8 mouse cellular contexts compared by ENCODE assay signal in genomic region chr16:59547887-59548581, GRCm38 (mm10). TPM values are rescaled to one million over a fixed set of nuclear protein-coding genes. Genes with fewer than 3 reads are reported as not detected.
A peak's percentile ranks its signal among the peaks of the same experiment; 100 is the strongest.
DNase-seq lines count a peak whose midpoint lies in the region; ATAC-seq lines count a peak whose summit lies in the region.

No protein-coding gene starts in this region.

- DNase-seq in urinary bladder, postnatal 25 days (ENCODE audit: low spot score), result peak; percentile 39
- DNase-seq in urinary bladder, postnatal 4 days (ENCODE audit: low spot score in 2 of 2), result no peak
- DNase-seq in hindbrain, embryonic 11.5 days (ENCODE audit: low spot score), result peak; percentile 27
- peak; percentile 48 for DNase-seq in layer of hippocampus, adult 9-11 months
- DNase-seq in spleen, postnatal 4 days (ENCODE audit: low spot score in 2 of 2), result no peak
- DNase-seq in embryo, embryonic 9.5 days (ENCODE audit: extremely low spot score), result no peak

- H3K9ac ChIP-seq in forebrain, embryonic 13.5 days, result no peak overlapping the region
- H3K9ac ChIP-seq in hindbrain, embryonic 11.5 days (ENCODE audit: low read depth, low read length), result no peak overlapping the region
- H3K9ac ChIP-seq in midbrain, embryonic 13.5 days (replicated peaks), result no peak overlapping the region

- peaks cover 19% of the 10 kb centered on the region for H3K4me1 ChIP-seq in forebrain, embryonic 13.5 days
- H3K4me1 ChIP-seq in hindbrain, embryonic 11.5 days (replicated peaks; ENCODE audit: control insufficient read depth, insufficient read depth, low read length), result no peaks in the 10 kb centered on the region; the same call in 1 of the 2 replicates
- H3K4me1 ChIP-seq in midbrain, embryonic 13.5 days (replicated peaks), result peaks cover 19% of the 10 kb centered on the region

- peak; percentile 52 for ATAC-seq in forebrain, embryonic 13.5 days
- ATAC-seq in hindbrain, embryonic 11.5 days (ENCODE audit: low FRiP score), result no peak
- ATAC-seq in midbrain, embryonic 13.5 days, result peak; percentile 60

- H3K27ac ChIP-seq in forebrain, embryonic 13.5 days, result peak overlapping the region; percentile 67
- H3K27ac ChIP-seq in hindbrain, embryonic 11.5 days (ENCODE audit: low read depth, low read length), result no peak overlapping the region
- H3K27ac ChIP-seq in midbrain, embryonic 13.5 days, result peak overlapping the region; percentile 71

- no peaks in the 10 kb centered on the region for H3K36me3 ChIP-seq in forebrain, embryonic 13.5 days (ENCODE audit: poor library complexity, severe bottlenecking)
- no peaks in the 10 kb centered on the region for H3K36me3 ChIP-seq in hindbrain, embryonic 11.5 days (ENCODE audit: control insufficient read depth, insufficient read depth, low read length)
- H3K36me3 ChIP-seq in midbrain, embryonic 13.5 days, result no peaks in the 10 kb centered on the region

- H3K9me3 ChIP-seq in forebrain, embryonic 13.5 days (replicated peaks), result no peaks in the 10 kb centered on the region
- no peaks in the 10 kb centered on the region for H3K9me3 ChIP-seq in hindbrain, embryonic 11.5 days (ENCODE audit: control insufficient read depth, low read length)
- H3K9me3 ChIP-seq in midbrain, embryonic 13.5 days, result no peaks in the 10 kb centered on the region

- no peak overlapping the region for H3K4me2 ChIP-seq in forebrain, embryonic 13.5 days
- no peak overlapping the region for H3K4me2 ChIP-seq in hindbrain, embryonic 11.5 days (replicated peaks; ENCODE audit: low read depth, low read length)
- no peak overlapping the region for H3K4me2 ChIP-seq in midbrain, embryonic 13.5 days (replicated peaks)

- 64% methylated on average over 14 of the region's 14 CpGs for WGBS in forebrain, embryonic 13.5 days
- WGBS in hindbrain, embryonic 11.5 days, result 84% methylated on average over 14 of the region's 14 CpGs
- WGBS in midbrain, embryonic 13.5 days, result 63% methylated on average over 14 of the region's 14 CpGs

- H3K27me3 ChIP-seq in forebrain, embryonic 13.5 days, result no peaks in the 10 kb centered on the region
- H3K27me3 ChIP-seq in hindbrain, embryonic 11.5 days (ENCODE audit: control insufficient read depth, insufficient read depth, low read length), result no peaks in the 10 kb centered on the region
- H3K27me3 ChIP-seq in midbrain, embryonic 13.5 days, result no peaks in the 10 kb centered on the region

- H3K4me3 ChIP-seq in forebrain, embryonic 13.5 days, result no peak overlapping the region
- H3K4me3 ChIP-seq in hindbrain, embryonic 11.5 days (ENCODE audit: low read depth, low read length), result no peak overlapping the region
- H3K4me3 ChIP-seq in midbrain, embryonic 13.5 days (replicated peaks), result no peak overlapping the region

RNA-seq across cellular contexts. Expression of gene Crybg3, which starts 52.7 kb away (rescaled TPM):
- 2.3 and 2.6 TPM in 2 replicates for polyA plus RNA-seq in forebrain, embryonic 13.5 days (2015; fragmentation: Nextera tagmentation; extraction: Ambion mirVana)
- 8.3 and 10.4 TPM in 2 replicates for polyA plus RNA-seq in hindbrain, embryonic 11.5 days (2014; fragmentation: Nextera tagmentation; extraction: Ambion mirVana)
- polyA plus RNA-seq in midbrain, embryonic 13.5 days (2015; fragmentation: Nextera tagmentation; extraction: Ambion mirVana), result 2.1 and 2.6 TPM in 2 replicates

Comparison
In these comparisons a context has a peak if more than half of its experiments do, and no peak if none do; other contexts are left out.
1. DNase-seq: peak in urinary bladder, postnatal 25 days (single experiment), hindbrain, embryonic 11.5 days (single experiment) and layer of hippocampus, adult 9-11 months (single experiment); none in urinary bladder, postnatal 4 days (0 of 2), spleen, postnatal 4 days (0 of 2) and embryo, embryonic 9.5 days (single experiment).